Mouse (Mus musculus) heart, adult 8-10 months (tissue): ENCODE results near the gene Nes. TPM values are rescaled to one million over a fixed set of nuclear protein-coding genes. Genes with fewer than 3 reads are reported as not detected.
A peak's percentile ranks its signal among the peaks of the same experiment; 100 is the strongest.

Source experiments
- DNase-seq: peaks from one replicate; pipeline ENCODE4 v3.0.0; 2022; ENCODE audit warnings: low spot score
- total RNA-seq, 4 experiments: library from RNA; stranded (reverse); gene quantifications; 2 replicates each; pipeline ENCODE4 v1.2.4; 2022

The Nes gene
- total RNA-seq, 4 experiments from 2014 or later, result 10.1 to 25.1 (median 18.9) TPM

DNA sequence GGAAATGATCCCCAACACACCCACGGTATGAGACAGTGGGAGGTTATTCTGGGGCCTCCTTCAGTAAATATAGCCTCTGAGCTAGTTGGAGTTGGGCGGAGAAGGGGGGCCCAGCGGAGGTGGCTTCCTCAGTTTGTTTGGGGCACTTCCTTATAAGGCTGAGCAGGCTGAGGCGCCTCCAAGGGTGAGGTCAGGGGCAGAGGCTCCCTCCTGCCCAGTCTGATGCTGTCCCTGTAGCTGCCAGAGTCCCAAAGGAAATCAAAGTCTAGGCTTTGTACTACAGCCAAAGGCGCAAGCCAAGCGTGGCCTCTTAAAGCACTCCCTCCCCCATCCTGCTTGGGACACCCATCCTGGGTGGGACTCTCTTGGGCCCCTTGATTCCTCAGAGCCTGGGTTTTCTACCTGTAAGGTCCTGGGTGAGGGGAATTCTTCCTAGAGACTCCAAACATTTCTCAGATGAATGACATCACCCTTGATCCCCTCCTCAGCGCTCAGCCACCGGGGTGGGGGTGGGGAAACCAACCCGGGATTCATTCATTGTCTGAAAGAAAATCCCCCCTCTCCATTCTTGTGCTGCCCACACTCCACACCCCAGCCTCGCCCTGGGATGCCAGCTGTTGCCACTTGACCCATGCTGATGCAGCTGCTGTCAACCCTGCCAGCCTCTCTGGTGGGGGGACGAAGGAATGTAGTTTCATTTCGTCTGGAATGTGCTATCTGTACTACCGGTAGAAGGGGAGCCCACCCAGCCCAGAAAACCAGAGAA is 12.1 kb downstream of the Nes start:
- DNase-seq, result peak; percentile 78

DNA sequence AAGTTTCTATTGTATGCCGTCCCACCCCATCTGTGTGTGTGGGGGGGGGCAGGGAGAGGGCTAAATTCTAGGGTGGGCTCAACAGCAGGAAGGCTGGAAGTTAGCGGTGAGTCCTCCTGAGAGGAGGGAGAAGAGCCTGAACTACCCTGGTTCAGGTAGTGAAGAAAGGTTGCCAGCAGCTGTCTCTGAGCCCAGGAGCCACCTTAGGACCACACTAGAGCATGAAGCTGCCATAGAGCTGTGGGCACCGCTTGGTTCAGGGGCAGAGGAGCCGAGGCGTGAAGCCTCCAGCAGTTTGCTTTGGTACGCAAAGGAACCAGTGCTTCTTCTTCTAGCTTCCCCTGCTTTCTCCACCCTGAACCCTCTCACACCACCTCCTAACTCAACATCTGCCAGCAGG is 12.7 kb downstream of the Nes start:
- no peak for DNase-seq

DNA sequence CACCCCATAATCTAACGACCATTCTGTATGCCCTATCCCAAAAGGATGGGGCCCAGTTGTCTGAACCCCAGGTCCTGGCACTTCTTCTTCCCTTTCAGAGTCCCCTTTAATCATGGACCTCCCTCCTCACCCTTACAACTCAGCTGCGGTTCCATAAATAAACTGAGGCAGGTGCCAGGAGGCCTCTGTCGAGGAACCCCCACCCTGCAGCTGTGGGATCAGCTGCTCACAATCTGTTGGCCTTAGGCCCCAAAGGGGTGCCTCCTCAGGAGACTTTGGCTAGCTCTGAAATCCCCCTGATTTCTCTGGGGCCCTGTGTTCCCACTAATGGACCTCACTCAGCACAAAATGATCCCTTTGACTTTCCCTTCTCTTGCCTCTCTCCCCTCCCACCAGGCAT is 13.2 kb downstream of the Nes start:
- no peak for DNase-seq

DNA sequence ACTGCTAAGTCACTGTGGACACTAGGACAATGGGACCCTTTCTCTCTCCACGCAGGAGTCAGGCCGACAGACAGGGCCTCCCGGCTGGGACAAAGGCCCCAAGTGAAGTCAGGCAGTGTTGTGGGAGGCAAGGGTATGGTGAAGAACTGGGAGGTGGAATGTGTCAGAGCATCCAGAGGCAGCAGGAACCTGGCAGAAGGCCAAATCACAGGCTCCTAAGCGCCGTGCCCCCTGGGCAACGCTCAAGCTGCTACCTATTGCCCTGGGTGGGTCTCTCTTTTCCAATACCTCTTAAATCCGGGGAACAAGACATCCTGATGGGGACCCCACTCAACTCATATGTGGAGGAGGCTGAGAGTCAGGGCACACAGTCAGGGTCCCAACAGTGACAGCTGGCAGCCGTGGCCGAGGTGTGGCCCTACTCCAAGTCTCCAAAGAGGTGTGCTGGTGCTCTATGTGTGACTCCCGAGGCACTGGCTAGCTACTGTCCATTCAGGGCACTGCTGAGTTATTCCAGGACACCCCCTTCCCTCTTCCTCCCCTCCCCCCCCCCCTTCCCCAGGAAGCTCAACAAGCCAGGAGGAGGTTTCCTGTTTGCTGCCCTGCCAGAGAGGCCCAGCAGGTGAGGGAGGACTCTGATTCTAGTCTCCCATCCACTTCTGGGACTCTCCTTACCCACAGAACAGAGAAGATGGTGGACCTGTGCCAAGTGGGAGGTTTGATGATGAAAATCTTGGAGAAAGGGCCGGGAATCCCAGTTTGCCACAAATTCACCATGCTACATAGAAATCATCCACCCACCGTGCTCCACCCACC is 14.8 kb downstream of the Nes start:
- DNase-seq, result no peak

GRCm38 (mm10) chr3:87986868-87987267 is 16.0 kb downstream of the Nes start:
- DNase-seq, result peak; percentile 94

GRCm38 (mm10) chr3:87987633-87988032 is 16.8 kb downstream of the Nes start:
- DNase-seq, result no peak

GRCm38 (mm10) chr3:87988068-87988467 is 17.2 kb downstream of the Nes start:
- no peak for DNase-seq

DNA sequence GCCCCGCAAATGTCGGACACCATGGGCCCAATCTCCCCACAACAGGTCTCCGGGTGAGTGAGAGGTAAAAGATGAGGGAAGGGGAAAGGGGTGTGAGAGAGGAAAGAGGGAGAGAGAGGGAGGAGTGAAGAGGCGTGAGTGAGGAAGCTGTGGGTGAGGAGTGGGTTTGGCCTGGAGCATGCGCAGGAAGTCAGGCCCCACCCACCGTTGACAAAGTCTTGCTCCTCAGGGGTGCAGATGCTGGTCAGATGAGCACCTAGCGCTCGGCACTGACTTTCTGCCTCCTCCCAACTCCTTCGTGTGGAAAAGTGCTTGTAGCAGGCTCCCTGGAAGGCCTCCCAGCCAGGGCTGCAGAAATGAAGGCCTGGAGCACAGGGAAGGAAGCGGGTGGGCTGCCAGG is 19.1 kb downstream of the Nes start:
- DNase-seq, result no peak

DNA sequence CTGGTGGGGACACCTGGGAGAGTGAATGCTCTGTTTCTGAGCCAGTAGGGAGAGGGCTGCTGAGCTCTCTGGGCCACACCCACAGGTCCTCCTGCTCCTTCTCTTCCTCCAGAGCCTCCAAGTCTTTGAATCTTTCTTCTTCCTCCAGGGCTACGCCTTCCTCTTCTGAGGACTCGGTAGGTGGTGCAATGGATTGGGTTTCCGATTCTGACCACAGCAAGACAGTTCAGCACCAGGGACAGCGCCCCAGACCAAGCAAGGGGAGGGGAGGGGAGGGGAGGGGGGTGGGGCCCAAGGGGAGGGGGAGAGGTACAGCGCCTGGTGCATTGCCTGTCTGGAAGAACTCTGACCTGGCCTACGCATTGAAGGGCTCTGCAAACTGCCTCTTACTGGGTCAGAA is 22.6 kb downstream of the Nes start:
- no peak for DNase-seq

GRCm38 (mm10) chr3:87995331-87995730 is 24.5 kb downstream of the Nes start:
- DNase-seq, result no peak

DNA sequence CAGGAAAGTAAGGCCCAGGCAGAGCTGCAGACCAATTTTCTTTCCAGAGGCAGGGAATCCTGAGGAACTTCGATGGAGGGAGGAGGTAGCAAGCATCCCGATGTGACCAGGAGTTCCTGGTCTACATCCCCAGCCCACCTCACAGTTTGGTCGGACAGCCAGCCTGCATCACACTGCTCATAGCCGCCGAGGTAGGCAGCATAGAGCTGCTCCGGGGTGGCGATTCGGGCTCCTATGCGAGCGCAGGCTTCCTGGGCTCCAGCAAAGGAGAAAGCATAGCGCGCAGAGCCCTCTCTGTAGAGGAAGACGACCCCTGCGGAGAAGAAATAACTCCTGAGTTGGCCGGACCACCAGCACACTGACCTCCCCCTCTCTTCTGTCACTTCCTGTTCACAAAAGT is 25.5 kb downstream of the Nes start:
- no peak for DNase-seq

- DNase-seq, result no peak
Measured at GRCm38 (mm10) chr3:87996971-87997614, 26.2 kb downstream of the Nes start.

DNA sequence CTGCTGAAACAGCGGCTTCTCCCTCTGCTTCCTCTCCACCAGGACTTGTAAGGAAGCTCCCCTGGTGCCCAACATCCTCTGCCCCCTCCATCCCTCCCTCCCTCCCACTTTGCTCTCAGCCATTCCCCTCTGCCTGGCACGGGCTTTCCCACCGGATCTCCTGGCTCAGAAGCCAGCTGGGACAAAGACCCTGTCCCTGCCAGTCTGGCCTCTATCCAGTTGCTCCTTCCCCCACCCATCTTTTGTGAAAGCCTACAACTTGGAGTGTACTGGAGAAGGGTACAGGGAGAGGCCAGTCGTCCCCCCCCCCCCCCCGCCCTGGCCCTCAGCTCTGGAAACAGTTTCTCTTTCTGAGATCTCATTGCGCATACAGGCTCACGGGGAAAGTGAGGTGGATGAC is 27.9 kb downstream of the Nes start:
- no peak for DNase-seq

- no peak for DNase-seq
Measured at GRCm38 (mm10) chr3:87999243-87999895, 28.5 kb downstream of the Nes start.

GRCm38 (mm10) chr3:88000181-88000580 is 29.3 kb downstream of the Nes start, which contains the start of gene Bcan:
TSS of gene Bcan (minus strand) at chr3:88000230.
- DNase-seq, result no peak

GRCm38 (mm10) chr3:88000816-88001595 is 30.1 kb downstream of the Nes start:
- DNase-seq, result no peak

DNA sequence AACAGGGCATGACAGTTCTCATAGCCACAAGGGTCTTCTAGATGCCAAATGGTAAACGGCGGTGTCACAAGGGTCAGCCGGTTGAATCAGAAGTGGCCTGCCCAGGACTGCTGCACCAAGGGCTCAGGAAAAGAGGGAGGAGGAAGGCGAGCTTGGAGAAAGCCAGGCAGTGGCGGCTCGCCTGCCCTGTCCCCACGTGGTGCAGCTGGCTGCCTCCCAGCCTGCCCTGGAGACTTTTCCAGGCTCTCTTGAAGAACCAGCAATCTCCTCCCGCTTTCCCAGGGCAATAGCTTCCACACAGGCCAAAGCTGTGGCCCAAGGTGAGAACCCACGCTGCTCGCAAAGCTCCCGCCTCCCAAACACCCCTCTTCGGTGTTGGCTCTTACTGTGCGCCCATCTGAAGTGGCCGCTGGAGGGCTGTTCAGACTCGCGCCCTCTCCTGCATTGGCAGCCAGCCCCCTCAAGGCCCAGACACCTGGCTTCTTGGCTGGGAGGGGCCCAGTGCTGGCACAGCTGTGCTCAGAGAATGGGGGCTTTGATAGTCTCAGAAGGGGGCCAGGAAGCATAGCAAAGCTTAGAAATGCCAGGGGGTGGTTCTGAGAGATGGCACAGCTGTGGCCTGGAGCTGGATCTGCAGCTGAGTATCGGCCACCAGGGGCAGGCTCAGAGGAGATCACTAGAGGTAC is 31.6 kb downstream of the Nes start:
- no peak for DNase-seq

DNA sequence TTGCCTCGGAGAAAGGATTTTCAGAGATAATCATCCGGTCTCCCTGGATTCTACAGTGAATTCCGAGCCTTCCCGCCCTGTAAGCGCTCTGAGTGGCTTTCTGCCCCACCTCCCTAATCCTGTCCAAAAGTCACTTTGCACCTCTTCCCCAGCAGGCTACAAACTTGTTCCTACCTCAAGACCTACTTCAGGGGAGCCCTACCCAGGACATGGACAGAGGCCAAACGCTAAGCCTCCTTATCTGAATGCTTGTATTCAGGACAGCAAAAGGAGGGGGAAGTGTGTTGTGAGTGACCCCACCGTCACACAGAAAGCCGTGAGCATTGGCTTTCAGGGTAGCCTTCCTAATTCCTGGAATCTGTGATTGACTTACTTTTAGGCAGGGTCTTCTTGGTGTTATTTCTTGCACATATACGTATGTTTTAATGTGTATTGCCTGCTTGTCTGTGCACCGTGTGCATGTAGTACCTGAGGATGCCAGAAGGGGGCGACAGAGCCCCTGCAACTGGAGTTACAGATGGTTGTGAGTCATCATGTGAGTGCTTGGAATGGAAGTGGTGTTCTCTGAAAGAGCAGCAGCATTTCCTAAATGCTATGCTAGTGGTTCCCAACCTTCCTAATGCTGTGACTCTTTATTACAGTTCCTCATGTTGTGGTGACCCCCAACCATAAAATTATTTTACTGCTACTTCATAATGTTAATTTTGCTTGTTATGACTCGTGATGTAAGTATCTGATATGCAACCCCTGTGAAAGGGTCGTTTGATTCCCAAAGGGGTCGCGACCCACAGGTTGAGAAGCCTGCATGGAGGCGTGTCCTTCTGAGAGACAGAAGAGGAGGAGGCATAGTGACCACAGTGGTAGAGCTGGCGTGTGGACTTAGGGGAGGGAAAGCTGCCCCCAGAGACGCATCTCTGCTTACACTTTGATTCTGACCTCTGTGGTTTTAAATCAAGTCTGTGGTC is 35.2 kb downstream of the Nes start:
- no peak for DNase-seq

- no peak for DNase-seq
Measured at GRCm38 (mm10) chr3:88010634-88011265, 39.9 kb downstream of the Nes start.
